Mouse (Mus musculus) lung, embryonic 14.5 days (tissue): Measurements from ENCODE around the gene Tmco5. TPM values are rescaled to one million over a fixed set of nuclear protein-coding genes. Genes with fewer than 3 reads are reported as not detected.

ENCODE experiments used
- ATAC-seq: fragments of 200-750 bp; cut with Nextera tagmentation; 2 replicates; pipeline ENCODE4 v1.8.0; 2017; ENCODE audit warnings: mild to moderate bottlenecking, moderate TSS enrichment, moderate library complexity; ENCODE audit not compliant: insufficient read depth
- DNase-seq: peaks from one replicate; pipeline ENCODE4 v3.0.0-alpha.2; 2015
- H3K27ac ChIP-seq: fragments of 300-500 bp; sonication (generic); 2 replicates; pipeline ENCODE4 v1.5.1; 2014; ENCODE audit warnings: low read depth, mild to moderate bottlenecking, moderate library complexity
- H3K27me3 ChIP-seq: fragments of 300-500 bp; sonication (generic); 2 replicates; pipeline ENCODE4 v1.6.1; 2014; ENCODE audit warnings: low read length, control low read depth; ENCODE audit not compliant: insufficient read depth
- H3K36me3 ChIP-seq: fragments of 300-500 bp; sonication (generic); 2 replicates; pipeline ENCODE4 v1.6.1; 2014; ENCODE audit warnings: control low read depth; ENCODE audit not compliant: insufficient read depth
- H3K4me1 ChIP-seq: fragments of 300-500 bp; sonication (generic); 2 replicates; pipeline ENCODE4 v1.6.1; 2014; ENCODE audit warnings: antibody characterized with exemption, control low read depth; ENCODE audit not compliant: insufficient read depth
- H3K4me2 ChIP-seq: fragments of 300-500 bp; sonication (generic); 2 replicates; pipeline ENCODE4 v1.6.1; 2014; ENCODE audit warnings: mild to moderate bottlenecking
- H3K4me3 ChIP-seq: fragments of 300-500 bp; sonication (generic); 2 replicates; pipeline ENCODE4 v1.5.1; 2014; ENCODE audit warnings: low read depth, low read length
- H3K9ac ChIP-seq: fragments of 300-500 bp; sonication (generic); 2 replicates; pipeline ENCODE4 v1.6.1; 2014
- H3K9me3 ChIP-seq: fragments of 300-500 bp; sonication (generic); 2 replicates; pipeline ENCODE4 v1.6.1; 2016; ENCODE audit warnings: low read depth, low read length, control low read depth
- CTCF ChIP-seq: IDR thresholded peaks from 2 replicates; pipeline ENCODE4 v1.5.1; 2016; ENCODE audit warnings: antibody characterized with exemption, low read depth
- WGBS: fragments of 180-500 bp; shearing (Covaris S2); extraction: QIAGEN DNeasy Blood & Tissue Kit; methylation state at CpG from one replicate; pipeline ENCODE4 v1.1.7; 2014; 5-methylcytosine and 5-hydroxymethylcytosine counted together
- polyA plus RNA-seq: library from polyadenylated mRNA; unstranded; fragments of >200 nt; fragmentation: Nextera tagmentation; extraction: Ambion mirVana; gene quantifications from 2 replicates; pipeline ENCODE4 v1.2.1, GENCODE M21; 2014

Tmco5 gene
- polyA plus RNA-seq, 1 experiment from 2014 or later: not detected

GRCm38 (mm10) chr2:116908268-116908667 is 29.8 kb downstream of the Tmco5 start:
- no peak for DNase-seq
- no peak overlapping the region for H3K4me2 ChIP-seq
- H3K9ac ChIP-seq: no peak overlapping the region
- H3K36me3 ChIP-seq: no peaks in the 10 kb centered on the region
- H3K27ac ChIP-seq: no peak overlapping the region
- no peaks in the 10 kb centered on the region for H3K27me3 ChIP-seq
- H3K4me1 ChIP-seq: no peaks in the 10 kb centered on the region
- ATAC-seq: no peak
- no peak overlapping the region for H3K4me3 ChIP-seq
- 63% methylated on average over 8 of the region's 8 CpGs for WGBS
- TF ChIP-seq CTCF: no peak
- no peaks in the 10 kb centered on the region for H3K9me3 ChIP-seq

GRCm38 (mm10) chr2:116912334-116913070 is 34.0 kb downstream of the Tmco5 start:
- Histone ChIP-seq H3K4me1 (no peaks in the 10 kb centered on the region), H3K9me3 (no peaks in the 10 kb centered on the region), H3K27me3 (no peaks in the 10 kb centered on the region), H3K9ac (no peak overlapping the region), H3K4me2 (no peak overlapping the region), H3K36me3 (no peaks in the 10 kb centered on the region), H3K4me3 (no peak overlapping the region), H3K27ac (no peak overlapping the region)
- 61% methylated on average over 7 of the region's 7 CpGs for WGBS
- TF ChIP-seq CTCF: no peak
- ATAC-seq (peak; percentile 44; the same call in 1 of the 2 replicates), DNase-seq (no peak)

- H3K36me3 ChIP-seq: no peaks in the 10 kb centered on the region
- H3K4me2 ChIP-seq: no peak overlapping the region
- H3K27me3 ChIP-seq: no peaks in the 10 kb centered on the region
- WGBS: 71% methylated on average over 20 of the region's 20 CpGs
- H3K4me1 ChIP-seq: no peaks in the 10 kb centered on the region
- no peak for TF ChIP-seq CTCF
- H3K4me3 ChIP-seq: no peak overlapping the region
- DNase-seq: no peak
- no peak for ATAC-seq
- H3K9ac ChIP-seq: no peak overlapping the region
- no peak overlapping the region for H3K27ac ChIP-seq
- no peaks in the 10 kb centered on the region for H3K9me3 ChIP-seq
These were observed 35.4 kb downstream of the Tmco5 start for GRCm38 (mm10) chr2:116913677-116914405.

GRCm38 (mm10) chr2:116914636-116915035 is 36.1 kb downstream of the Tmco5 start:
- H3K4me3 ChIP-seq: no peak overlapping the region
- WGBS: 78% methylated on average over 4 of the region's 4 CpGs
- no peak for TF ChIP-seq CTCF
- H3K4me2 ChIP-seq: no peak overlapping the region
- ATAC-seq: no peak
- no peaks in the 10 kb centered on the region for H3K9me3 ChIP-seq
- H3K27me3 ChIP-seq: no peaks in the 10 kb centered on the region
- no peak overlapping the region for H3K9ac ChIP-seq
- no peaks in the 10 kb centered on the region for H3K4me1 ChIP-seq
- DNase-seq: no peak
- no peaks in the 10 kb centered on the region for H3K36me3 ChIP-seq
- no peak overlapping the region for H3K27ac ChIP-seq

GRCm38 (mm10) chr2:116918598-116918997 is 40.1 kb downstream of the Tmco5 start:
- Histone ChIP-seq H3K4me3 (no peak overlapping the region), H3K4me1 (no peaks in the 10 kb centered on the region), H3K9ac (no peak overlapping the region), H3K36me3 (no peaks in the 10 kb centered on the region), H3K27ac (no peak overlapping the region), H3K4me2 (no peak overlapping the region), H3K27me3 (no peaks in the 10 kb centered on the region), H3K9me3 (no peaks in the 10 kb centered on the region)
- no peak for TF ChIP-seq CTCF
- WGBS: 66% methylated on average over 3 of the region's 3 CpGs
- no peak for ATAC-seq
- no peak for DNase-seq

- Histone ChIP-seq H3K4me2 (no peak overlapping the region), H3K4me1 (no peaks in the 10 kb centered on the region), H3K9ac (no peak overlapping the region), H3K36me3 (no peaks in the 10 kb centered on the region), H3K27ac (no peak overlapping the region), H3K27me3 (no peaks in the 10 kb centered on the region), H3K9me3 (no peaks in the 10 kb centered on the region), H3K4me3 (no peak overlapping the region)
- WGBS: 58% methylated on average over 9 of the region's 9 CpGs
- DNase-seq (no peak), ATAC-seq (no peak)
- TF ChIP-seq CTCF: no peak
These were observed 44.3 kb downstream of the Tmco5 start for GRCm38 (mm10) chr2:116922580-116923500.
